Mouse (Mus musculus): Measurements from ENCODE around the gene Mta3. TPM values are rescaled to one million over a fixed set of nuclear protein-coding genes. Genes with fewer than 3 reads are reported as not detected.

Mta3 gene
- polyA plus RNA-seq, 2 experiments = 43.1 to 47.8 TPM

DNA sequence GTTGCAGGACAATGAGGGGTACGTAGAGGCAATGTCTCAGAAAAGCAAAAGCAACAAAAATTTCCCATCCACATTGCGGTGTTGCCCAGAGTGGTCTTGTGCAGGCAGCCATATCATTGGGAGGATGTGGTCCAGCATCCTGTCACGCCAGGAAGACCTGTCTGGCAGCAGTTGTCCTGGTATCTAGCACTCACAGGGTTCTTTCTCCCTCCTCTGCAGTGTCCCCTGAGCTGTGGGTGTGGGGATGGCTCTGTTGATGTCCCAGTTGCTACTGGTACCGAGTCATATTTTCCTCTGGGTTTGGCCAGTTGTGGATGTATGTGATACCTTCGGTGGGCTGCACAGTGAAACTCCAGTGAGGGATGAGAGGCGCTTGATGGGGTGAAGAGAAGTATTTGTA, 24.2 kb downstream of the Mta3 start:
- DNase-seq (ENCODE audit: low spot score) (no peak), ATAC-seq (ENCODE audit: low FRiP score, low read depth) (no peak)
- Histone ChIP-seq H3K4me3 (replicated peaks; ENCODE audit: low read length) (no peak overlapping the region), H3K4me2 (replicated peaks; ENCODE audit: low read depth, low read length, severe bottlenecking) (no peak overlapping the region), H3K9ac (ENCODE audit: low read depth, low read length, severe bottlenecking) (no peak overlapping the region), H3K4me1 (ENCODE audit: control insufficient read depth, insufficient read depth, low read length) (peaks cover 12% of the 10 kb centered on the region), H3K36me3 (ENCODE audit: control insufficient read depth, insufficient read depth, low read length) (peaks cover 15% of the 10 kb centered on the region; the same call in 1 of the 2 replicates), H3K27me3 (ENCODE audit: control insufficient read depth, insufficient read depth, low read length) (no peaks in the 10 kb centered on the region), H3K27ac (replicated peaks; ENCODE audit: low read depth, low read length) (no peak overlapping the region), H3K9me3 (ENCODE audit: control insufficient read depth, low read length) (no peaks in the 10 kb centered on the region)
- 92% methylated on average over 6 of the region's 6 CpGs for WGBS
- TF ChIP-seq POLR2A (IDR thresholded peaks at IDR 0.05; ENCODE audit: borderline replicate concordance, extremely low read depth, insufficient read depth, insufficient read length) = no peak

DNA sequence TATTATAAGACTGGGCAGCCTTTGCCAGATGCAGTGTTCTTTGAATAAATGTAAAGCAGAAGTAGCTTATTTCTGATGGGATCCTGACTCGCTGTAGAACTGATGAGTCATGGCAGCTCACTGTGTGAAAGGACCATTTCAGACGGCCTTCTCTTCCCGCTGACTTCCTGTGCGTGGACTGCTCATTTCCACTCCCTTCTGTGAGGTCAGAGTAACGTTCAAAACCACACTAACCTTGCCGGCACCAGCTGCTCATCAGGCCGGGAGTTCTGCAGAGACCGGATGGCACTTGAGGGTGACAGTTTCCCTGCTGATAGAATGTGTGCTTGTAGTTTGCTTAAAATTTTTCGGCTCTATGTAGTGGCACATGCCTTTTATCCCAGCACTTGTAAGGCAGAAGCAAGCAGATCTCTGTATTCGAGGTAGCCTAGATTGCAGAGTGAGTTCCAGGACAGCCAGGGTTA, 26.2 kb downstream of the Mta3 start:
- 53% methylated on average over 10 of the region's 10 CpGs for WGBS
- peak; percentile 35 for DNase-seq (ENCODE audit: low spot score)
- no peaks in the 10 kb centered on the region for H3K27me3 ChIP-seq (ENCODE audit: control insufficient read depth, insufficient read depth, low read length)
- H3K9me3 ChIP-seq (ENCODE audit: control insufficient read depth, low read length) = no peaks in the 10 kb centered on the region
- peaks cover 12% of the 10 kb centered on the region for H3K4me1 ChIP-seq (ENCODE audit: control insufficient read depth, insufficient read depth, low read length)
- peaks cover 3% of the 10 kb centered on the region; the same call in 1 of the 2 replicates for H3K36me3 ChIP-seq (ENCODE audit: control insufficient read depth, insufficient read depth, low read length)
- H3K4me3 ChIP-seq (replicated peaks; ENCODE audit: low read length) = no peak overlapping the region
- H3K27ac ChIP-seq (replicated peaks; ENCODE audit: low read depth, low read length) = peak overlapping the region; percentile 43
- TF ChIP-seq POLR2A (IDR thresholded peaks at IDR 0.05; ENCODE audit: borderline replicate concordance, extremely low read depth, insufficient read depth, insufficient read length) = no peak
- H3K4me2 ChIP-seq (replicated peaks; ENCODE audit: low read depth, low read length, severe bottlenecking) = peak overlapping the region; percentile 20
- H3K9ac ChIP-seq (ENCODE audit: low read depth, low read length, severe bottlenecking) = no peak overlapping the region
- no peak for ATAC-seq (ENCODE audit: low FRiP score, low read depth)

DNA sequence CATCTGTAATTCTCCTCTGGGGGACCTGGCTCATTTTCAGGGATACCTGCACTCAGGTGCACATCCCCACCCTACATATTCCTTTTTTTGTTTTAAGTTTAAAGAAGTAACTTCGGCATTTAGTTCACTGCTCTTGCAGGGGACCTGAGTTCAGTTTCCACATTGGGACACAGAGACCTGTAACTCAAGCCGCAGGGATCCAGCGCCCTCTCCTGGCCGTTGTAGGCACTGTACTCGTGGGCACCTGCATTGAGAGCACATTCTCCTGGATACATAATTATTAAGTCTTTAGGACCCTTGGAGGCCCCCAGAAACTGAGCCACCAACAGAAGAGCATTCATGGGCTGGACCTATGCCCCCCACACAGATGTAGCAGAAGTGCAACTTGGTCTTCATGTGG, 26.8 kb downstream of the Mta3 start:
- 49% methylated on average over 5 of the region's 5 CpGs for WGBS
- 0 out of 2 replicates have a peak, but pooled peaks cover under 1% of the 10 kb centered on the region for H3K36me3 ChIP-seq (ENCODE audit: control insufficient read depth, insufficient read depth, low read length)
- ATAC-seq (ENCODE audit: low FRiP score, low read depth) (no peak), DNase-seq (ENCODE audit: low spot score) (no peak)
- H3K9me3 ChIP-seq (ENCODE audit: control insufficient read depth, low read length) = no peaks in the 10 kb centered on the region
- no peak overlapping the region for H3K9ac ChIP-seq (ENCODE audit: low read depth, low read length, severe bottlenecking)
- H3K4me1 ChIP-seq (ENCODE audit: control insufficient read depth, insufficient read depth, low read length) = peaks cover 12% of the 10 kb centered on the region
- no peaks in the 10 kb centered on the region for H3K27me3 ChIP-seq (ENCODE audit: control insufficient read depth, insufficient read depth, low read length)
- no peak overlapping the region for H3K27ac ChIP-seq (replicated peaks; ENCODE audit: low read depth, low read length)
- no peak overlapping the region for H3K4me2 ChIP-seq (replicated peaks; ENCODE audit: low read depth, low read length, severe bottlenecking)
- no peak for TF ChIP-seq POLR2A (IDR thresholded peaks at IDR 0.05; ENCODE audit: borderline replicate concordance, extremely low read depth, insufficient read depth, insufficient read length)
- no peak overlapping the region for H3K4me3 ChIP-seq (replicated peaks; ENCODE audit: low read length)

DNA sequence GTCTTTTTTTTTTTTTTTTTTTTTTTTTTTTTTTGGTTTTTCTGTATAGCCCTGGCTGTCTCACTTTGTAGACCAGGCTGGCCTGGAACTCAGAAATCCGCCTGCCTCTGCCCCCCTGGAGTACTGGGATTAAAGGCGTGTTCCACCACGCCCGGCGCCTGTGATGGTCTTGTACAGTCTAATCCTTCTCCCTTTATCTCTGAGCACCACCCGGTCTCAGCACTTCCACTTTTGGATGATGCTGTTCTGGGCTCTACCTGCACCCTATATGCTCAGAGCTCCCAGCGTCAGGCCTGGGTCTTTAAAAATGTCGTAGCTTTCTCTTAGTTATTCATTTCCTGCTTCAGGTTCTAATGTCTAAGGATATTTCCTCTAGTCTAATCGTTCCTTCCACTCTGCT, 30.7 kb downstream of the Mta3 start:
- DNase-seq (ENCODE audit: low spot score) = no peak
- no peak overlapping the region for H3K4me3 ChIP-seq (replicated peaks; ENCODE audit: low read length)
- TF ChIP-seq POLR2A (IDR thresholded peaks at IDR 0.05; ENCODE audit: borderline replicate concordance, extremely low read depth, insufficient read depth, insufficient read length) = no peak
- ATAC-seq (ENCODE audit: low FRiP score, low read depth) = no peak
- H3K4me1 ChIP-seq (ENCODE audit: control insufficient read depth, insufficient read depth, low read length) = peaks cover 8% of the 10 kb centered on the region
- H3K36me3 ChIP-seq (ENCODE audit: control insufficient read depth, insufficient read depth, low read length) = peaks cover 27% of the 10 kb centered on the region
- no peak overlapping the region for H3K4me2 ChIP-seq (replicated peaks; ENCODE audit: low read depth, low read length, severe bottlenecking)
- no peaks in the 10 kb centered on the region for H3K9me3 ChIP-seq (ENCODE audit: control insufficient read depth, low read length)
- H3K27me3 ChIP-seq (ENCODE audit: control insufficient read depth, insufficient read depth, low read length) = no peaks in the 10 kb centered on the region
- no peak overlapping the region for H3K9ac ChIP-seq (ENCODE audit: low read depth, low read length, severe bottlenecking)
- 93% methylated on average over 9 of the region's 9 CpGs for WGBS
- no peak overlapping the region for H3K27ac ChIP-seq (replicated peaks; ENCODE audit: low read depth, low read length)

DNA sequence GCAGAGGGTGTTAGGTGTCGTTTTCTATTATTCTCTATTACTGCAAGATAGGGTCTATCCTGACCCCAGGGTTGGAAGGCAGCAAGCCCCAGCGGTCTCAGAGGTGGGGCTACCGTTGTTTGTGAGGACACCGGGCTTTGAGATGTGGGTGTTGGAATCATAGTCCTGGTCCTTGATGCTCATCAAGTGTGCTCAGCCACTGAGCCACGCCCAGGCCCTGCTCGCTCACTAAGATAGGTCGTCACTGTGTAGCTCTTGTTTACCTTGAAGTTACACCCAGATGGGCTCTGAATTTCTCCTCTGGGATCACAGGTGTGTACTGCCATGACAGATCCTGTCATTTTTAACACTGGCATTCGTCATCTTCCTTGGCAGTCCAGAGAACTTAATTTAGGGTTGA, 31.8 kb downstream of the Mta3 start:
- H3K27me3 ChIP-seq (ENCODE audit: control insufficient read depth, insufficient read depth, low read length) = no peaks in the 10 kb centered on the region
- no peak overlapping the region for H3K27ac ChIP-seq (replicated peaks; ENCODE audit: low read depth, low read length)
- H3K9me3 ChIP-seq (ENCODE audit: control insufficient read depth, low read length) = no peaks in the 10 kb centered on the region
- no peak overlapping the region for H3K9ac ChIP-seq (ENCODE audit: low read depth, low read length, severe bottlenecking)
- WGBS = 84% methylated on average over 8 of the region's 8 CpGs
- H3K4me1 ChIP-seq (ENCODE audit: control insufficient read depth, insufficient read depth, low read length) = no peaks in the 10 kb centered on the region
- H3K4me2 ChIP-seq (replicated peaks; ENCODE audit: low read depth, low read length, severe bottlenecking) = no peak overlapping the region
- TF ChIP-seq POLR2A (IDR thresholded peaks at IDR 0.05; ENCODE audit: borderline replicate concordance, extremely low read depth, insufficient read depth, insufficient read length) = no peak
- DNase-seq (ENCODE audit: low spot score) = no peak
- peaks cover 27% of the 10 kb centered on the region for H3K36me3 ChIP-seq (ENCODE audit: control insufficient read depth, insufficient read depth, low read length)
- no peak overlapping the region for H3K4me3 ChIP-seq (replicated peaks; ENCODE audit: low read length)
- ATAC-seq (ENCODE audit: low FRiP score, low read depth) = no peak

Measured in limb, embryonic 14.5 days (tissue).